Mouse (Mus musculus): ENCODE measurements around the gene 4930415O20Rik.

- TF ChIP-seq CTCF (IDR thresholded peaks at IDR 0.05) (peak; percentile 55), EP300 (IDR thresholded peaks at IDR 0.05) (peak; percentile 92)
Measured at GRCm38 (mm10) chr15:98567278-98568134, 3.3 kb upstream of the 4930415O20Rik start.
